Mouse (Mus musculus) left cerebral cortex, adult 2 months (tissue): ENCODE measurements around the gene Hmgcr. TPM values are rescaled to one million over a fixed set of nuclear protein-coding genes. Genes with fewer than 3 reads are reported as not detected.
"Not testable (repeated sequence)": the region's sequence is repeated elsewhere in the genome, so short reads cannot be mapped to it uniquely, and the experiment has no call there.

Experiments used
- DNase-seq, 2 experiments: peaks; one replicate each; pipeline ENCODE4 v3.0.0; 2021 to 2022; ENCODE audit warnings: low spot score in 2 of 2, mixed read lengths in 1 of 2; ENCODE audit errors: extremely low spot score in 1 of 2
- H3K27ac ChIP-seq: fragments of 200-600 bp; 2 replicates; pipeline ENCODE4 v1.8.1; 2022
- H3K4me3 ChIP-seq: fragments of 200-600 bp; 2 replicates; pipeline ENCODE4 v1.8.1; 2022
- CTCF ChIP-seq: fragments of 200-600 bp; IDR thresholded peaks from 2 replicates; pipeline ENCODE4 v1.8.1; 2022; ENCODE audit warnings: antibody characterized with exemption, mild to moderate bottlenecking, moderate library complexity
- intact Hi-C: fragments of 180-260 bp; cut with DNase I; formaldehyde crosslinking; loops from one replicate; pipeline ENCODE4 v1.15.1; 2025
- total RNA-seq, 2 experiments: library from RNA; stranded (reverse); gene quantifications; 2 replicates each; pipeline ENCODE4 v1.2.3; 2021

The Hmgcr gene
- total RNA-seq, 2 experiments from 2014 or later = 157 to 159 TPM

DNA sequence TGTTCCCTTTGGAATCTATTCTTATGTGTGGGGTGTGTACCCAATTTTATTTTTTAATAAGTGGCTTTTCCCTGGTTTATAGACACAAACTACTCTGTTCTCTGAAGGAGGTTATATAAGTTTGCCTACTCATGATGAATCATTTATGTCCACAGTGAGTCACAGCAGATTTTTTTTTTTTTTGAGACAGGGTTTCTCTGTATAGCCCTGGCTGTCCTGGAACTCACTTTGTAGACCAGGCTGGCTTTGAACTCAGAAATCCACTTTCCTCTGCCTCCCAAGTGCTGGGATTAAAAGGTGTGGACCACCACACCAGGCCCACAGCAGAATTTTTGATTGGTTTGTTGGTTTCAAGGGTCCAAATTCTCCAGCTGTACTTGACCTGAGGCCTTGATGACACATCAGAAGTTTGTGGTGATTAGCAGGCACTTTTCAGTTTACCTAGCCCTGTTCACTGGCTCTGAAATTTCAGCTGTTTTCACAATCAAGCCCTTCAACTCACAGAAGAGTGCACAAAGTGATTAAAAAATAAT is 10.4 kb upstream of the Hmgcr start:
- no peak for TF ChIP-seq CTCF
- DNase-seq = no peak
- intact Hi-C loops = loop anchor here (5.0 kb wide), 1 partner anchor 326 kb away; no protein-coding TSS in a partner anchor
- peak overlapping the region; percentile 58; the same call in 1 of the 2 replicates for H3K27ac ChIP-seq
- H3K4me3 ChIP-seq = no peak overlapping the region

DNA sequence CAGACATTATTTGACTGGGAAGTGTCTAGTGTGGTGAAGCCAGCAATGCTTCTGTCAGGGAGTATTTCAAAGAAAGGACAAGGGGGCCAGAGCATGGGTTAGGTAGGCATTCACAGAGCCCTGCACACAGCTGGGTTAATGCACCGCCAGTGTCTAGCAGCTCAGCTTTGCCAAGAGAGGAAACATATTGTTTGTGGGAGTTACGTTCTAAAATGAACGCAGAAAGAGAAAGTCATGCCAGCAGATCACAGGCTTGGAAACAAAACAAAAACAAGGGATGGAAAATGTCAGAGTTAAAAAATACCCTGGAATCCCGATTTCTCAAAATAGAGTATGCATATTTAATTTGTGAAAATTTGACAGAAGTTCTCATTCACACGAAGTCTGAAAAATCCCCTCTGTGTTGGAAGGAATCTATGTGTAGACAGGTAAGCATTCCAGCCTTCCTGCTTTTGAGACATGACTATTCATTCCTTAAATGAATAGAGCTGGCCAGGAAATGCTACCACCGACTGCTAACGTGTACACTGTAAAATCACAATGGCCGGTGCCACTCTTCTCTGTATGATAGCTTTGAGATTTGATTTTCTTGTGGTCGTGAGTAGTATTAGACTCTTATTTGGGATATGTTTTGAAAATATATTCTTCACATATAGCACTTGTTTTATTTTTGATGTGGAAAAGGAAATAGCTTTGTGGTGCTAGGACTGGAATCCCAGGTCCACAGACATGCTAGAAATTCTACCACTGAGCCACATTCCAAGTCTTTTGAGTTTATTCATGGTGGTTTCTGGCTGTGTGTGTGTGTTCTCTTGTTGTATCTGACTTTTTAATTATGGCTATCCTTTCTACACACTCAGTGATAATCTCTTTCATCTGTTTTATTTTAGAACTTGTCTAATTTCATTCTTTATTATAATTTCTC is 9.7 kb upstream of the Hmgcr start:
- DNase-seq = peak in 1 of 2 experiments; percentile 41
- no peak overlapping the region for H3K4me3 ChIP-seq
- TF ChIP-seq CTCF = no peak
- peak overlapping the region; percentile 58; the same call in 1 of the 2 replicates for H3K27ac ChIP-seq
- intact Hi-C loops = loop anchor here (5.0 kb wide), 1 partner anchor 327 kb away; no protein-coding TSS in a partner anchor

DNA sequence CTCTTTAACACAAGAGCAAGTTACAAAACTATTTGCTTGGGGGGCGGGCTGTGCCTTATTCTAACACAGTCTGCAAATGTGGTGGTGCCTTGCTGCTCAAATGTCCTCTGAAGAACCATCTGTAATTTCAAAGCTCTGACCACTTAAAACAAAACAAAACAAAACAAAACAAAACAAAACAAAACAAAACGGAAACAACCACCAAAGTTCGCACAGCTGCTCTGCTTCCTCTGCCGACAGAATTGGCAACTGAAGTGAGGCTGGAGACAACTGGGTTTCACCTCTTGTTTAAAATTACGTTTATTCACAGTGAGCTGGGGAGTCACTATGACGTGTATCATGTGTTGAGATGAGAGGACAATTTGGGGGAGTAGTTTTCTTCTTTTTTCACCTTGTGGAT is 7.9 kb upstream of the Hmgcr start:
- DNase-seq = no peak
- intact Hi-C loops = no loop called here

DNA sequence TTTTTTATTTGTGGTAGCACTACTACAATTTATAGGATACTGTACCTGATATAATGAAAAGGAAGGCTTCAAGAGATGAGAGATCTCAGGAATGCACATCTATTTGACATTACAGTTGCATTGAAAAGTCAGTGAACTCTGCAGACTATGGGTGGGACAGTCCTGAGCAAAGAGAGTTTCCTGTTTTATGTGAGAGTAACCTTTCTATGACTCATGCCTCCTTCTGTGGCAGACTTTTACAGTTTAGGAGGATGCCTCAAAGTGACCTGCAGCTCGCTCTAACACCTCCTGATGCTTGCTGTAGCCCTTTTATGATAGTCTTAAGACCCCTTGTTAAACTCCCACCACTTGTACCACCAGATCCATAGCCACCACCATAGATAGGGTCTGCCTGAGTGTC is 6.3 kb upstream of the Hmgcr start:
- Histone ChIP-seq H3K27ac (no peak overlapping the region), H3K4me3 (no peak overlapping the region)
- no peak for DNase-seq
- intact Hi-C loops = no loop called here
- TF ChIP-seq CTCF = no peak

More for the DNA sequence above, 7.9 kb upstream of the Hmgcr start:
- TF ChIP-seq CTCF = no peak
- H3K4me3 ChIP-seq = no peak overlapping the region
- no peak overlapping the region for H3K27ac ChIP-seq

DNA sequence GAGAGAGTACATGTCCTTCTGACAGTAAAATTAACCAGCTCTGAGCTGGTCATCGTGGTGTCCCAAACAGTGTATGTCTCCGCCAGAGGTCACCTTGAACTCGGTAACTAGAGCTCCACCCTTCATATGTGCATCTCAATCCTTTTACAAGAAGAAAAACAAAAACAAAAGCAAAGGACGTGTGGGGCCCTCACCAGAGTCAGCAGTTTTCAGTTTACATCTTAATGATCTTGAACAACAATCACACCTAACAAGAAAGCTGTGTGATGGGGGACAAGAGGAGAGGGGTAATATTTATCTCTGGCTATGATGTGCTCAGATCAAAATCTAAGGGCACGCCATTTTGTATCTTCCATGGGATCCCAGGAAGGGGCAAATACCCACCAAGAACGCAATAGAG is 5.0 kb upstream of the Hmgcr start:
- no peak for TF ChIP-seq CTCF
- no peak overlapping the region for H3K4me3 ChIP-seq
- no peak for DNase-seq
- H3K27ac ChIP-seq = no peak overlapping the region
- intact Hi-C loops = no loop called here

DNA sequence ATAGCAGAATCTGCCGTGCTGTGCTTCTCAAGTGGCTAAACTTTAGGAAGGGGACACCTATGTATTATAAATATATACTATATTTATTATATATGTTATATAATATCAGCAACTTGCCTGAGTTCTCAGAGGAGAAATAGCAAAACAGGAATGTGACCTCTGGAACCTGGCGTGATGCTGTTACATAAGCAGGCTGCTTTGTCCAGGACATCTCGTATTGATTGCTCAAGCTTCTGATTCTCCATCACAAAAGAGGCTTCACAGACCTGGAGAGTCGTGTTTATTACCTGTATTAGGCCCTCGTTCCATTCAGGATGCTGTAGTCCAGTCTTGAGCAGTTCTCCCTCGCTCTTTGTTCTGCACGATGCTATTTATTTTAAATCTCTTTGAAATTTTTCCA is 3.1 kb upstream of the Hmgcr start:
- intact Hi-C loops = no loop called here
- TF ChIP-seq CTCF = no peak
- no peak for DNase-seq
- H3K27ac ChIP-seq = no peak overlapping the region
- no peak overlapping the region for H3K4me3 ChIP-seq

DNA sequence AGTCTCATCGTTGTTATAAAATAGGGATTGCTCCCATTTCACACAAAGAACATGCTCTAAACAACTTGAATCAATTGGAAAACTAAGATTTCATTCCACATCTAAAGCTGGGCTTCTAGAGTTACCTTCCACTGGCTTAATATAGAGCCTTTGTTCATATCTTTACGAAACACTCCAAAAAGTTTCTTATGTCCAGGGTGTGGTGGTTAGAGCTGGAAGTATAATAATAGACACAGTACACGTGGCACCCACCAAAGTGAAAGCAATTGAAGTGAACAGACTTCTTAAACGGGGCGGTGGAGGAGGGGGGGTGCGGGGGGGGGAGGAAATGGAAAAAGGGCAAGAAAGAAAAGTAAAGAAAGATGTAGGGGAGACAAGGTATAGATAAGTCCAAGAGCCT is 1.5 kb upstream of the Hmgcr start:
- no peak for TF ChIP-seq CTCF
- no peak overlapping the region for H3K4me3 ChIP-seq
- no peak overlapping the region; the same call in 1 of the 2 replicates for H3K27ac ChIP-seq
- intact Hi-C loops = no loop called here
- DNase-seq = no peak

DNA sequence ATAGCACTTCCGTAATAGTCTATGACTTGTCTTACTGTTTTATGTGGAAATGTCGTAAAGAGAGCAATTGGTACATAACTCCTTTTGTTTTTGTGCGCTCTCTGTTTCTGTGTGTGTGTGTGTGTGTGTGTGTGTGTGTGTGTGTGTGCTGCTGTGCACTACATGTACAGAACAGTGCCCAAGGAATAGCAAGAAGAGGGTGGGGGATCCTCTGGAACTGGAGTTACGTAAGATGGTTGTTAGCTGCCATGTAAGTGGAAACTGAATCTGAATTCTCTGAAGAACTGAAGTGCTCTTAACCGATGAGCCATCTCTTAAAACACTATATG is 1.1 kb upstream of the Hmgcr start:
- TF ChIP-seq CTCF = no peak
- intact Hi-C loops = no loop called here
- DNase-seq = no peak
- peak overlapping the region; percentile 95 for H3K27ac ChIP-seq
- H3K4me3 ChIP-seq = no peak overlapping the region

DNA sequence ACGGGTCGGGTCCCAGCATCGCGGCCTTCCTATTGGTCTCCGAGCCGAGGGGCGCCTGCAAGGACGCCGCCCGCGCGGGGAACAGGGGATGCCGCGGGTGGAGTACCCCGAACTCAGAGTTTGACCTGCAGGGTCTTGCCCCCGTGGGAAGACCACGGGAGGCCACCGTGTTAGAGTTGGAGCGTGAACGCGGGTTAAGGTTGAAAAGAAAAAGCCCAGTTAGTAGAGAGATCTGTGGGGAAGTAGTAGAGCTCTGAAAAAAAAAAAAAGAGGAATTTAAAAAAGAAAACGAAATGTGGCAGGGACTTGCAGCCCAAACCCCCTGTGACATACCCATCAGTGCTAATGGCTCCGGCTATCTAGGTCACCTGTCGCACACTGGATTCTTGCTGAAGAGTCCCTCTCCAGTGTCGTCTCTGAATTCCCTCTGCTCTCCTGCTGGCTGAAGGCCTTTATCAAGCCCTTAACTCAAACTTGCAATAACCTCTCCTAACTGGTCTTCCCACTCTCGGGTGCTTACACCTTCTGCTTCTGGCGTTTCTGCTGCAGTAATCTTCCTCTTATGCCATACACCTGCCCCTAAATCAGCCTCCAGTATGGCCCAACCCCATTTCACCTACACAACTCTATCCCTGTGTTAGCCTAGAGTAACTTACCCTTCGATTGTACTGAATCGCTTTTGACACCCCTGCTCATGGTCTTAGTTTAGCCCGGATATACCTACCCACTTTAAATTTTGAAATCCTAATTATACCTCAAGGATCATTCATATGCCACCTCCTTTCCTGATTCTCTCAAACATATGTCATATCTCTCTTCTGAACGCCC is 556 bp upstream of the Hmgcr start:
- no peak for DNase-seq
- intact Hi-C loops = no loop called here
- Histone ChIP-seq H3K4me3 (peak overlapping the region; percentile 85), H3K27ac (peak overlapping the region; percentile 95)
- TF ChIP-seq CTCF = no peak; the same call in 1 of the 2 replicates

DNA sequence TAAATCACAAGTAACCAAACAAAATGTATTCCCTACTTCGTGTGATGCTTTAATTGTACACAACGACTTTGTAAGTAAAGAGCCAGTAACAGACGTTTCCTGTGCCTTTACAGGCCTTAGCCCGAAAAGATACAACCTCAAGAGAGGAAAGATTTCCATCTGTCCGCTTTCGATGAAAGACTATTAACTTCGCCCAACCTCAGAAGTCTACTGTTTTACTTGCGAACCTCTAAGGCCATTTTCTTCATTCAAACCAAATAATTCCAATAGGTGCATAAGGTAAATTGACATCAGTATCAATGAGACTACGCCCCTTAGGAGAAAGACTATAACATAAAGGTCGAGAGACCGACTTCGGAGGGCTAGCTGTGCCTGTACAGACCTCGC is 724 bp downstream of the Hmgcr start:
- intact Hi-C loops = no loop called here
- TF ChIP-seq CTCF = no peak
- Histone ChIP-seq H3K27ac (peak overlapping the region; percentile 99), H3K4me3 (peak overlapping the region; percentile 85)
- DNase-seq = no peak

DNA sequence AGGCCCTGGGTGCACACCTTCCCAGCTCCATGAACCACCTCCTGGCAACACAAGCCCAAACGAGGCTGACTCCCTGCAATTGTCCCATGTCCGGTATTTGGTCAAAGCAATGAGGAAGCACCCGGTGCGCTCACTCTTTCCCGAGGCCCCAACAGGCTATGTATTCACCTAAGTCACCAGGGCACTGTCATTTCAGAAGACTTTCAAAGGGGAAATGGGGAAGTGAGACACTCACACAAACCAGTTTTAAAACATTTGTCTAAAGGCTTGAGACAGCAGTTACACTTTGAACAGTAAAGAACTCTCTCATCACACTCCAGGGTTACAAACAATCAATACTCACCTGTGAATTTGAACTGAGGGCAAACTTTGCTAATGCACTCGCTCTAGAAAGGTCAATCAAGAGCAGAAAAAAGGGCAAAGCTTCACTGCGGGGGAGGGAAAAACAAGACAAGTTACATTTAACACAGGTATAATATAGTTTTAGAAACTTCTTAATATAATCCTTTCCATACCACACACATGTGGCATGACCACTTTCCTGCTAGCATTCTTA is 6.2 kb downstream of the Hmgcr start:
- TF ChIP-seq CTCF = no peak
- intact Hi-C loops = no loop called here
- no peak overlapping the region for H3K27ac ChIP-seq
- no peak overlapping the region for H3K4me3 ChIP-seq
- no peak for DNase-seq

DNA sequence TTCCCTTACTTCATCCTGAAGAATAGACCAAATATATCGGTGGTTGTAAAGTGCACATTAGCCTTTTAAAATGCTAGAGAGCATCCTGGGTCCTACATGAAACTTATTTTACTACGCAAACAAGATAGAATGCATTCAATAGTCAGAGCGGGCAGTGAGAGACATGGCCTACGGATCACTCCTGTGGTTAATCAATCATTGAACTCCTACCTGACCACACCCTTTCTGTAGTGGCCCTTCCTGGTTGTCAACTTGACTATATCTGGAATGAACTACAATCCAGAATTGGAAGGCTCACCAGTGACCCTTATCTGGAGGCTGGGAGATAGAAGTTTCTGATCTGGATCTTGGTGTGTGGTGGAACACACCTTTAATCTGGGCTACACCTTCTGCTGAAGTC is 7.6 kb downstream of the Hmgcr start:
- H3K27ac ChIP-seq, intact Hi-C loops, DNase-seq, H3K4me3 ChIP-seq: not testable (repeated sequence)
